Mouse (Mus musculus): Measurements from ENCODE around the gene Arrdc2. TPM values are rescaled to one million over a fixed set of nuclear protein-coding genes. Genes with fewer than 3 reads are reported as not detected.
A peak's percentile ranks its signal among the peaks of the same experiment; 100 is the strongest.

The Arrdc2 gene
- polyA plus RNA-seq, 1 experiment = 31.4 TPM

DNA sequence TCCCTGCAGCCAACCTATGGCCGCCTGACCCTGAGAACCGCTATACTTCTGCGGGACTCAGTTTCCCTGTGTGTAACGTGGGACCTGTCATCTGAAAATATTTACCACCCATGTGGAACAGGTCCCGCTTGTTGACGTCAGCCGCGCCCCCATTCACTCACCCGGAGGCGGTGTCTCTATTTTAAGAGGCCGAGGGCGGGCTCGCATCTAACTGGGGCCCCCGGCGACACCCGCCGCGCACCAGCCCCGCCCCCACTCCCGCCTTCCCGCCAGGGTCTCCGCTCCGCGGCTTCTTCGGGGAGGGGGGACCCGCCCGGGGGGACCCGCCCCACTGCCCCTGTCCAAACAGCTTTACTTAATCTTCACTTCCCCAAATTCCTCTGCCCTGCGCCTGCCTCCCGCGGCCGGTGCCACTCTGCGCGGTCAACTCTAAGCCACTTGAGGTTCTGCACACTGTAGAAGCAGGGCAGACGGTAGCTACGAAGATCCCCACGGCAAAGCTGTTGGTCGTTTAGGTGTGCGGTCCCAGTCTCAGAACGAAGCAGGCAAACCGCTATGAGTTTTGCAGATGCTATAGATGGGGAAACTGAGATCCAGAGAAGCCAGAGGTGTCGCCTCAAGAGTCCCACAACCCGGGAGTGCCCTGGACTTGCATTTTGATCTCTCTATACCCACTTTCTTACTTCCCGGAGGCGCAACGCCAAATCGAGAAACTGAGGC lies 35.6 kb downstream of the Arrdc2 start:
- no peak for TF ChIP-seq CTCF (IDR thresholded peaks at IDR 0.05; ENCODE audit: extremely low read depth, insufficient read depth, low read length)
- no peak for TF ChIP-seq POLR2A (IDR thresholded peaks at IDR 0.05; ENCODE audit: extremely low read depth, insufficient read depth, low read length)
- H3K4me3 ChIP-seq (ENCODE audit: insufficient read depth, low read length) = peak overlapping the region; percentile 88
- peaks cover 5% of the 10 kb centered on the region for H3K4me1 ChIP-seq (ENCODE audit: control insufficient read depth, insufficient read depth, low read length)
- H3K27ac ChIP-seq (ENCODE audit: insufficient read depth, low read length) = peak overlapping the region; percentile 51

GRCm38 (mm10) chr8:70802786-70803510 lies 36.6 kb downstream of the Arrdc2 start:
- Histone ChIP-seq H3K4me1 (ENCODE audit: control insufficient read depth, insufficient read depth, low read length) (peaks cover 5% of the 10 kb centered on the region), H3K4me3 (ENCODE audit: insufficient read depth, low read length) (peak overlapping the region; percentile 88), H3K27ac (ENCODE audit: insufficient read depth, low read length) (no peak overlapping the region)
- TF ChIP-seq CTCF (IDR thresholded peaks at IDR 0.05; ENCODE audit: extremely low read depth, insufficient read depth, low read length) (no peak), POLR2A (IDR thresholded peaks at IDR 0.05; ENCODE audit: extremely low read depth, insufficient read depth, low read length) (no peak)

GRCm38 (mm10) chr8:70801830-70802229 lies 37.7 kb downstream of the Arrdc2 start:
- peaks cover 7% of the 10 kb centered on the region for H3K4me1 ChIP-seq (ENCODE audit: control insufficient read depth, insufficient read depth, low read length)
- TF ChIP-seq POLR2A (IDR thresholded peaks at IDR 0.05; ENCODE audit: extremely low read depth, insufficient read depth, low read length) = no peak
- no peak for TF ChIP-seq CTCF (IDR thresholded peaks at IDR 0.05; ENCODE audit: extremely low read depth, insufficient read depth, low read length)
- peak overlapping the region; percentile 63; the same call in 1 of the 2 replicates for H3K27ac ChIP-seq (ENCODE audit: insufficient read depth, low read length)
- no peak overlapping the region for H3K4me3 ChIP-seq (ENCODE audit: insufficient read depth, low read length)

DNA sequence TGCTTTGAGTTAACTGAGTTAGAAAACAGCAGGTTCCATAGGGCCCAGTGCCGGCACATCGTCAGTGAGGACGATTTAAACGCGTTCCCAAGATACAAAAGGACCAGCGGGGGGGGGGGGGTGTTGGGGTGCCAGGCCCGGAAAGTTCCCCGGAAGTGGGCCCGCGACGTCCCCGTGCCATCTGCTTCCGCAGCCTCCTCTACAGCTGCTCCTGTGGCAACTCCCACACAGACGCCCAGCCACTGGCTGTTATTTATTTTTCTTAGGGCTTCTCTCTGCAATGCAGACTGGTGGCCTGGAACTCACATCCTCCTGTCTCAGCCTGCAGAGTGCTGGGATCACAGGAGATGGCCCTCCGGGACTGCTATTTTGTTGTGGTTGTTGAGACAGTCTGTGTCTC lies 38.4 kb downstream of the Arrdc2 start:
- no peak overlapping the region for H3K4me3 ChIP-seq (ENCODE audit: insufficient read depth, low read length)
- H3K27ac ChIP-seq (ENCODE audit: insufficient read depth, low read length) = no peak overlapping the region
- H3K4me1 ChIP-seq (ENCODE audit: control insufficient read depth, insufficient read depth, low read length) = peaks cover 7% of the 10 kb centered on the region
- TF ChIP-seq CTCF (IDR thresholded peaks at IDR 0.05; ENCODE audit: extremely low read depth, insufficient read depth, low read length) (no peak), POLR2A (IDR thresholded peaks at IDR 0.05; ENCODE audit: extremely low read depth, insufficient read depth, low read length) (peak; percentile 37; the same call in 1 of the 2 replicates)

DNA sequence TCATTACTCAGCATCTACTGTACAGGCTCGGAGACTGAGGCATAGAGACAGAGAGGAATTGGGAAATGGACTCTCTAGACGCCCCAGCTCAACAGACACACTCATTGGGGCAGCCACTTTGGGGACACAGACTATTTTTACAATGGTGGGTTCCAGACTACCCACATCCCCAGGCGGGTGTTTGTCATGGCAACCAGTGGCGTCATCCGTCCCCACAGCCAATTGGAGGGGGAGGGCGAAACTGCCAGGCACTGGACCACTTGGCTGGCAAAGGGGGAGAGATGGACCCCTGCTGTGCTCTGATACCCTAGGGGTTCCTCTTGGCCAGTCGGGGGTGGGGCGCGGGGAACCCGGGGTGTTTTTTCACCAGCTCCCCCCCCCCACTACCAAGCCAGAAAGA lies 38.9 kb downstream of the Arrdc2 start:
- peak overlapping the region; percentile 62 for H3K27ac ChIP-seq (ENCODE audit: insufficient read depth, low read length)
- TF ChIP-seq CTCF (IDR thresholded peaks at IDR 0.05; ENCODE audit: extremely low read depth, insufficient read depth, low read length) = no peak
- no peak for TF ChIP-seq POLR2A (IDR thresholded peaks at IDR 0.05; ENCODE audit: extremely low read depth, insufficient read depth, low read length)
- no peak overlapping the region for H3K4me3 ChIP-seq (ENCODE audit: insufficient read depth, low read length)
- peaks cover 7% of the 10 kb centered on the region for H3K4me1 ChIP-seq (ENCODE audit: control insufficient read depth, insufficient read depth, low read length)

DNA sequence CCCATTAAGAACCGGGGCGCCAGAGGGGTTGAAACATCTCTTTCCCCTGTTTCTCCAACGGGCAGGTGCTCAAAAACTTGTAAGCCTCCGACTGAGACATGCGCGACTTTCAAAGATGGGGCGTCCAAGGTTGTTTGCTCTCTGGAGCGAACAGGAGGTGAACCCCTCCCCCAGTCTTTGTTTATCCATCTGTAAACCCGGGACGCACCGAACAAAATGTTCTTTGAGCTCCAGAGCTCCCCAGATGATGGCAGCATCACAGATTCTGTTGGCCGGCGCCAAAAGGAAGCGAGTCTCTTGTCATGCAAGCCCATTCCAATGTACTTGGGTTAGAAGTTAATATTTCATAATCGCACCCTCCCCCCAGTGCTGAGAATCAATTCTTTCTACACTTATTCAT lies 41.2 kb downstream of the Arrdc2 start:
- H3K4me3 ChIP-seq (ENCODE audit: insufficient read depth, low read length) = peak overlapping the region; percentile 41
- peaks cover 9% of the 10 kb centered on the region for H3K4me1 ChIP-seq (ENCODE audit: control insufficient read depth, insufficient read depth, low read length)
- peak overlapping the region; percentile 88 for H3K27ac ChIP-seq (ENCODE audit: insufficient read depth, low read length)
- TF ChIP-seq POLR2A (IDR thresholded peaks at IDR 0.05; ENCODE audit: extremely low read depth, insufficient read depth, low read length) (no peak), CTCF (IDR thresholded peaks at IDR 0.05; ENCODE audit: extremely low read depth, insufficient read depth, low read length) (no peak)

DNA sequence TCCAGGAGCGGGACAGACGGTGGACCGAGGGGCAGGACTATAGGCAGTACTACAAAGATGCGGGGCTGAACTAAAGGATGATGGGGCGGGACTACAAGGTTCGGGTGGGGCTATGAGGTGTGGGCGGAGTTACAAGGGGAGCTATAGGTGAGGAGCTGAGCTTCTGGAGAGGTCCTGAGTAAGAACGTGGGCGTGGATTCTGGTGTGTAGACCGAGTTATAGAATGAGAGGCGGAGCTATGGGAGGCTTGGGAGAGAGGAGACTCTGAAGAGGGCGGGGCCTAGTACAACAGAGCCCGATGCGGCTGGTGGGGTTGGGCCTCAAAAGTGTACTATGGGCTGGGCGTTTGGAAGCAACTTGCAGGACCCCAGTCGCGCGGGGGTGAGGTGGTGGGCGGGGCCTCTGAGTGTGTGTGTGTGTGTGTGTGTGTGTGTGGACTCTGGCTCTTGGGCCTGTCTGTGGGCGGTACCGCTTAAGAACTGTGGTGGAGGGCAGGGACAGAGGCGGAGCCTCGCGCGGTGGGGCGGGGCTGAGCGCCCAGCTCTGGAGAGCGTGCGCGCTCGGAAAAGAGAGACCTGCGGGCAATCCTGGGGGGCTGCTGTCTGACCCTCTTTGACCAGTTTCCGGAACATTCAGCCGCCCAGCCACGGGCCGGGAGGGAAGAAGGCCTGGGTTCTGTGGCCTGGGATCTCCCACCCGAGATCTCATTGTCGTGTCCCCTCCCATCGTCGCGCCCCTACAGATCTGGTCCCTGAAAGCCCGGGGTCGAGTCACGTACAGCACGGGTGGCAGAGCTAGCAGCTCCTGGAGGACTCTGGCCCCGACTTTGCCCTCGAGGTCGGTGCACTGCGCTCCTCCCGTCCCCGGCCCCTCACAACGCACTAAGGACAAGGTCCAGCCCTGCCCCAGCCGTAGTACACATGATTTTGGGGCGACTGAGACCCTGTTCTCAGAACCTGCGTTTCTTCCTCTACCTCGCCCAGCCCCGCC lies 42.1 kb downstream of the Arrdc2 start:
- TF ChIP-seq CTCF (IDR thresholded peaks at IDR 0.05; ENCODE audit: extremely low read depth, insufficient read depth, low read length) (no peak), POLR2A (IDR thresholded peaks at IDR 0.05; ENCODE audit: extremely low read depth, insufficient read depth, low read length) (peak; percentile 22; the same call in 1 of the 2 replicates)
- Histone ChIP-seq H3K27ac (ENCODE audit: insufficient read depth, low read length) (peak overlapping the region; percentile 88), H3K4me1 (ENCODE audit: control insufficient read depth, insufficient read depth, low read length) (peaks cover 11% of the 10 kb centered on the region), H3K4me3 (ENCODE audit: insufficient read depth, low read length) (peak overlapping the region; percentile 41)

DNA sequence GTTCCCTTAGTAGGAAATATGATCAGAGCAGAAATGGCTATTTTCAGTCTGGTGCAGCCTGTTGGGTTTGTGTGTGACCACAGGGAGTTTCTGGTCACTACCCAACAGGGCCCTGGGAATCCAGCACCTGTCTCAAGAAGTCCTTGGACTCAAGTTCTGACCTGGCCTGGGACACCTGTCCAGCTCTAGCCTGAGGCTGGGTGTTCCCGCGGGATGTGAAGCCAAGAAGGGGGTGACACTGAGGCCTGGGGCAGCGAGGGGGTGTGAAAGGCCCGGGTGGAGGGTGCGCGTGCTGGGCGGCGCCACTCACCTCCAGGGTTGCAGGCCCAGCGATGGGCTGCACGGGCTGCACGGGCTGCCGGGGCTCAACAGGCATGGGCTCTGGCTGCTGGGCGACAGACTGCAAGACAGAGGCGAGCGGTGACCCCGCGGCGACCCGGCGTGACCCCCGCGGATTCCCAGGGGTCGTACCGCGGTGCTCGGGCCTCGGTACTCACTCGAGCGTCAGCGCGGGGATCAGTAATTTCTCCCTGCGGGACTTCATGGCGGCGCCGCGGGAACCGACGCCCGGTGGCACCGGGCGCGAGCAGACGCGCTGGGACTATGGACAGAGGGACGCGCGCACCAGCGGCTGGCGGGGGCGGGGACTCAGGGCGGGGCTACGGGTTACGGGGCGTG lies 43.0 kb downstream of the Arrdc2 start:
- TF ChIP-seq CTCF (IDR thresholded peaks at IDR 0.05; ENCODE audit: extremely low read depth, insufficient read depth, low read length) = no peak
- no peak for TF ChIP-seq POLR2A (IDR thresholded peaks at IDR 0.05; ENCODE audit: extremely low read depth, insufficient read depth, low read length)
- Histone ChIP-seq H3K4me1 (ENCODE audit: control insufficient read depth, insufficient read depth, low read length) (peaks cover 9% of the 10 kb centered on the region), H3K27ac (ENCODE audit: insufficient read depth, low read length) (peak overlapping the region; percentile 88), H3K4me3 (ENCODE audit: insufficient read depth, low read length) (peak overlapping the region; percentile 41)

Data from cortical plate, adult 2 months (tissue).